Mouse (Mus musculus) myocyte (in vitro differentiated cells): ENCODE data around the gene Nid1.
"Not testable (repeated sequence)": the region's sequence is repeated elsewhere in the genome, so short reads cannot be mapped to it uniquely, and the experiment has no call there.

Experiments used
- E2F4 ChIP-seq: IDR thresholded peaks from one replicate; pipeline ENCODE4 v1.6.1; 2011; ENCODE audit warnings: mild to moderate bottlenecking, control low read depth, moderate library complexity; ENCODE audit not compliant: insufficient read depth
- MAX ChIP-seq: IDR thresholded peaks from one replicate; pipeline ENCODE4 v1.6.1; 2011; ENCODE audit warnings: low read depth, mild to moderate bottlenecking, control low read depth
- MYOG ChIP-seq, 3 experiments: IDR thresholded peaks; one replicate each; pipeline ENCODE4 v1.6.1; 2011; ENCODE audit warnings: control low read depth in 2 of 3, low read depth in 2 of 3, mild to moderate bottlenecking in 2 of 3; ENCODE audit not compliant: insufficient read length in 2 of 3, control insufficient read depth in 1 of 3, insufficient read depth in 1 of 3
- POLR2A ChIP-seq: IDR thresholded peaks from one replicate; pipeline ENCODE4 v1.6.1; 2011; ENCODE audit warnings: low read depth, mild to moderate bottlenecking, control low read depth, moderate library complexity; ENCODE audit not compliant: insufficient read length
- POLR2AphosphoS2 ChIP-seq: IDR thresholded peaks from one replicate; pipeline ENCODE4 v1.6.1; 2011; ENCODE audit warnings: low read depth, control low read depth; ENCODE audit not compliant: insufficient read length
- TCF12 ChIP-seq: IDR thresholded peaks from one replicate; pipeline ENCODE4 v1.6.1; 2011; ENCODE audit warnings: mild to moderate bottlenecking, control low read depth; ENCODE audit not compliant: poor library complexity, insufficient read depth, severe bottlenecking

- TF ChIP-seq POLR2A; MAX; E2F4; POLR2AphosphoS2; MYOG (IDR thresholded peaks at IDR 0.05; ENCODE audit: control insufficient read depth in 1 of 3, insufficient read depth in 1 of 3, insufficient read length in 2 of 3, low read depth in 2 of 3); TCF12: not testable (repeated sequence)
Observed at GRCm38 (mm10) chr13:13454249-13454648, 16.9 kb downstream of the Nid1 start.
